Mouse (Mus musculus): ENCODE results near the gene Nova2. TPM values are rescaled to one million over a fixed set of nuclear protein-coding genes. Genes with fewer than 3 reads are reported as not detected.
A peak's percentile ranks its signal among the peaks of the same experiment; 100 is the strongest.

The Nova2 gene
- polyA plus RNA-seq, 1 experiment from 2014 or later, result 0.60 TPM

GRCm38 (mm10) chr7:19002848-19003498, 77.3 kb downstream of the Nova2 start:
- Histone ChIP-seq H3K9ac (peak overlapping the region; percentile 86), H3K4me2 (peak overlapping the region; percentile 98), H3K4me3 (peak overlapping the region; percentile 52), H3K36me3 (peaks cover 26% of the 10 kb centered on the region), H3K27me3 (replicated peaks) (no peaks in the 10 kb centered on the region), H3K27ac (replicated peaks) (peak overlapping the region; percentile 78), H3K9me3 (no peaks in the 10 kb centered on the region), H3K4me1 (peaks cover 67% of the 10 kb centered on the region)
- 3% methylated on average over 17 of the region's 17 CpGs for WGBS
- peak; percentile 44; the same call in 1 of the 2 replicates for ATAC-seq (ENCODE audit: extremely low read depth, insufficient number of reproducible peaks, low FRiP score, low TSS enrichment)

- H3K27ac ChIP-seq (replicated peaks), result peak within 1 kb of the TSS; percentile 90
- WGBS, result under 1% methylated on average over 64 of the region's 90 CpGs
Measured at GRCm38 (mm10) chr7:19003902-19004630, 78.4 kb downstream of the Nova2 start, which contains the start of gene Irf2bp1. Gene Irf2bp1, plus strand, starts transcription at chr7:19004044.

DNA sequence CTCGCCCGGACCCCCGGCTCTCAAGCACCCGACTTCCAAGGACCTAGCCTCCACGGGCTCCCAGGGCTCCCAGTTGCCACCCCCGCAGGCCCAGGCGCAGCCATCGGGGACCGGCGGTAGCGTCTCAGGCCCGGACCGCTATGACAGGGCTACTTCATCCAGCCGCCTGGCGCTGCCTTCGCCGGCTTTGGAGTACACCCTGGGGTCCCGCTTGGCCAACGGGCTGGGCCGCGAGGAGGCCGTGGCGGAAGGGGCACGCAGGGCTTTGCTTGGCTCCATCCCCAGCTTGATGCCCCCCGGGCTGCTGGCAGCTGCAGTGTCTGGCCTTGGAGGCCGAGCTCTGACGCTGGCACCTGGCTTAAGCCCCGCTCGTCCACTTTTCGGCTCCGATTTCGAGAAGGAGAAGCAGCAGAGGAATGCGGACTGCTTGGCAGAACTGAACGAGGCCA, 79.0 kb downstream of the Nova2 start:
- Histone ChIP-seq H3K27ac (replicated peaks) (peak overlapping the region; percentile 90), H3K4me2 (peak overlapping the region; percentile 98), H3K4me1 (peaks cover 62% of the 10 kb centered on the region), H3K4me3 (peak overlapping the region; percentile 82), H3K36me3 (peaks cover 26% of the 10 kb centered on the region), H3K27me3 (replicated peaks) (no peaks in the 10 kb centered on the region), H3K9me3 (no peaks in the 10 kb centered on the region), H3K9ac (peak overlapping the region; percentile 91)
- 0 out of 2 replicates have a peak, but pooled peaks have one; percentile 1 for ATAC-seq (ENCODE audit: extremely low read depth, insufficient number of reproducible peaks, low FRiP score, low TSS enrichment)
- 6% methylated on average over 34 of the region's 34 CpGs for WGBS

More at GRCm38 (mm10) chr7:19003902-19004630, 78.4 kb downstream of the Nova2 start, which contains the start of gene Irf2bp1:
- H3K36me3 ChIP-seq, result peaks cover 26% of the 10 kb centered on the region
- H3K9ac ChIP-seq, result peak within 1 kb of the TSS; percentile 91
- no peaks in the 10 kb centered on the region for H3K27me3 ChIP-seq (replicated peaks)
- H3K9me3 ChIP-seq, result no peaks in the 10 kb centered on the region
- H3K4me3 ChIP-seq, result peak within 1 kb of the TSS; percentile 82
- peak within 1 kb of the TSS; percentile 98 for H3K4me2 ChIP-seq
- ATAC-seq (ENCODE audit: extremely low read depth, insufficient number of reproducible peaks, low FRiP score, low TSS enrichment), result peak; percentile 62
- peaks cover 67% of the 10 kb centered on the region for H3K4me1 ChIP-seq

- peaks cover 26% of the 10 kb centered on the region for H3K36me3 ChIP-seq
- no peak overlapping the region for H3K27ac ChIP-seq (replicated peaks)
- no peaks in the 10 kb centered on the region for H3K27me3 ChIP-seq (replicated peaks)
- H3K4me2 ChIP-seq, result peak overlapping the region; percentile 98
- peak overlapping the region; percentile 91 for H3K9ac ChIP-seq
- no peak for ATAC-seq (ENCODE audit: extremely low read depth, insufficient number of reproducible peaks, low FRiP score, low TSS enrichment)
- H3K4me1 ChIP-seq, result peaks cover 56% of the 10 kb centered on the region
- peak overlapping the region; percentile 82 for H3K4me3 ChIP-seq
- WGBS, result 78% methylated on average over 34 of the region's 34 CpGs
- no peaks in the 10 kb centered on the region for H3K9me3 ChIP-seq
Measured at GRCm38 (mm10) chr7:19005417-19006121, 79.9 kb downstream of the Nova2 start.

- no peak for ATAC-seq (ENCODE audit: extremely low read depth, insufficient number of reproducible peaks, low FRiP score, low TSS enrichment)
- Histone ChIP-seq H3K9ac (peak overlapping the region; percentile 91), H3K27me3 (replicated peaks) (no peaks in the 10 kb centered on the region), H3K36me3 (peaks cover 26% of the 10 kb centered on the region), H3K27ac (replicated peaks) (no peak overlapping the region), H3K4me3 (peak overlapping the region; percentile 82; the same call in 1 of the 2 replicates), H3K4me1 (peaks cover 48% of the 10 kb centered on the region), H3K4me2 (peak overlapping the region; percentile 98; the same call in 1 of the 2 replicates), H3K9me3 (no peaks in the 10 kb centered on the region)
- WGBS, result 5% methylated on average over 12 of the region's 12 CpGs
Measured at GRCm38 (mm10) chr7:19006476-19006875, 80.8 kb downstream of the Nova2 start.

DNA sequence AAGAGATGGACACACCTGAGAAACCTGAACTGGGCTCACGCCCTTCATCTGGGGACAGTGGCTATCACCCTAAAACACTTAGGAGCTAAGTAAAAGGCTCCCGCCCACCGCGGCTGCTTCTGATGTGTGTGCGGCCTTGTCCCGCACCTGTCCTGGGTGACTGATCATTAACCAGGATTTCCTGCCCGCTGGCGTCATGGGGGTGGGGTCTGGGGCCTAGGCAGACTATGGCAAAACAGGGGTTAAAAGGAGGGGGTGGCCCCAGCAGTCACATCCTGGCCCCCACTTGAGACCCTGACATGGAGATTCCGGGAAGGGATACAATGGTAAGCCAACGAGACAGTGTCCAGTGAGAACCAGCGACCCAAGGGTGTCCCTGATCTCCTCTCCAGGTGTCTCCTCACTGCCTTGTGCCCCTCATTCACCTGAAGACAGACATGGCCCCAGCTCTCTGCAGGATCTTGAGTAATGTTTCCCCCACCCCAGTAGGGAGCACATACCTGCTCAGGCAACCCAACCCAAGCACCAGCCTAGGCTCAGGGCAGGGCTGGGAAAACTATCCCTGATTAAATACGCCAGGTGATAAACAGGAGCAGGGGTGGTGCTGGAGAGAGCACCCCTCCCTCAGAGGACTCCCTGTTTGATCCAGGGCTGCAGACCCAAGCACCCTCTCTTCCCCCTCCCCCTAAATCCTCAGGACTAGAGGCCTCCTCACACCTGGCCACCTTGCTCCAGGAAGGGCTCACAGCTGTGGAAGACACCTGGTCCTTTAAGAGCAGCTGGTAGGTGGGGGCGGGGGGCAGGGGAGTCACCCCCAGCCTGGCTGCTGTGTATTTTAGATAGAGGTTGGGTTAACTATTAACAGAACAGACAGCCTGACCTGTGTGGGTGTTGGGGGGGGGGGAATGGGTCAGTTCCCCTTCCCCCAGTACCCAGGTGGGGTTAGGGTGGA, 81.6 kb downstream of the Nova2 start:
- peak overlapping the region; percentile 51; the same call in 1 of the 2 replicates for H3K9ac ChIP-seq
- H3K36me3 ChIP-seq, result peaks cover 26% of the 10 kb centered on the region
- H3K27ac ChIP-seq (replicated peaks), result no peak overlapping the region
- no peaks in the 10 kb centered on the region for H3K27me3 ChIP-seq (replicated peaks)
- WGBS, result 69% methylated on average over 13 of the region's 13 CpGs
- no peaks in the 10 kb centered on the region for H3K9me3 ChIP-seq
- no peak overlapping the region for H3K4me3 ChIP-seq
- ATAC-seq (ENCODE audit: extremely low read depth, insufficient number of reproducible peaks, low FRiP score, low TSS enrichment), result no peak
- no peak overlapping the region for H3K4me2 ChIP-seq
- peaks cover 48% of the 10 kb centered on the region for H3K4me1 ChIP-seq

GRCm38 (mm10) chr7:19010581-19010980, 84.9 kb downstream of the Nova2 start:
- WGBS, result 79% methylated on average over 7 of the region's 7 CpGs
- Histone ChIP-seq H3K27ac (replicated peaks) (no peak overlapping the region), H3K9ac (no peak overlapping the region), H3K4me2 (no peak overlapping the region), H3K4me1 (peaks cover 38% of the 10 kb centered on the region), H3K36me3 (peaks cover 20% of the 10 kb centered on the region), H3K9me3 (no peaks in the 10 kb centered on the region), H3K27me3 (replicated peaks) (peaks cover 3% of the 10 kb centered on the region; the same call in 1 of the 2 replicates), H3K4me3 (no peak overlapping the region)
- no peak for ATAC-seq (ENCODE audit: extremely low read depth, insufficient number of reproducible peaks, low FRiP score, low TSS enrichment)

DNA sequence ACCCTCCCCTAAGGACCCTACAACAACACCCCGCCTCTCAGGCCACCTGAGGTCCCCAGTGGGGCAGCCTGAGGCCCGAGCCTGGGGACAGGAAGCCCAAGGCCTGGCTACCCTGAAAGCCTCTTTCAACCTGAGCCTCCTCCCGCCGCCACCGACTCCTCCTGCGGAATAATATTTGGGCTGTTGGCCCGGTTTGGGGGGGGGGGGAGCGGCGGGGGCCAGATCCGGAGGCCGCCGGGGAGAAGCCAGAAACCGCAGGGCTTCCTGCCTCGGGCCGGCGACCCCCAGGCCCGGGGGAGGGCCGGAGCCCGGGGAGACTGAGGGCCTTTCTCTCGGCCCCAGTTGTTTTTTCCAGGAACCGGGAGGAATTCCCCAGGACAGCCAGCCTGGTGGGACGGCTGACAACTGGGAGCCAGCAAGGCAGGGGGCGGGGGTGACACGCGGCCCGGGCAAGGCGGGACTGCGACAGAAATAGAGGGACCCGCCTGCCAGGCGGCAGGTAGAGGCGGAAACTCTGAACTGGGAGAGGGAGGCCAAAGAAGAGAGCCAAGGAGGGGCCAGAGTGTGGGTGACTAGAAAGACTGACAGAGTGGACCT, 86.4 kb downstream of the Nova2 start:
- peak; percentile 32; the same call in 1 of the 2 replicates for ATAC-seq (ENCODE audit: extremely low read depth, insufficient number of reproducible peaks, low FRiP score, low TSS enrichment)
- H3K4me2 ChIP-seq, result peak overlapping the region; percentile 87
- peak overlapping the region; percentile 58 for H3K4me3 ChIP-seq
- H3K9ac ChIP-seq, result peak overlapping the region; percentile 89
- H3K4me1 ChIP-seq, result peaks cover 24% of the 10 kb centered on the region
- H3K27ac ChIP-seq (replicated peaks), result peak overlapping the region; percentile 75
- H3K36me3 ChIP-seq, result peaks cover 7% of the 10 kb centered on the region
- H3K9me3 ChIP-seq, result no peaks in the 10 kb centered on the region
- WGBS, result under 1% methylated on average over 23 of the region's 31 CpGs
- peaks cover 3% of the 10 kb centered on the region; the same call in 1 of the 2 replicates for H3K27me3 ChIP-seq (replicated peaks)

DNA sequence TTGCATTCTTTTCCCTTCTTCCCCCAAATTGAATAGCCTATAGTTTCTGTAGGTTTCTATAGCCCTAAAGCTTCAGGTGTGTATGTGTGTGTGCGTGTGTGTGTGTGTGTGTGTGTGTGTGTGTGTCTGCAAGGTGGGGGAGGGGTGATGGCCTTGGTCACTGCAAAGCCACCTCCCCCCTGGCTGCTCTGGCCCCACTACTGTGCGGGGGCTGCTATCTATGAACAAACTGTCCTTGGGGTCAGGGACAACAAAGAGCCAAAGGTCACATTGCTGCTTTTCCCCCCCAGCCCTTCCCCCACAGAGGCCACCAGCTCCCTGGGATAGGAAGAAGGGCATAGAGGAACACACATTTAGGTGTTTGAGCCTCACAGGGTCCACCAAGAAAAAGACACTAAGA, 87.2 kb downstream of the Nova2 start:
- ATAC-seq (ENCODE audit: extremely low read depth, insufficient number of reproducible peaks, low FRiP score, low TSS enrichment), result no peak
- H3K4me2 ChIP-seq, result peak overlapping the region; percentile 87
- no peaks in the 10 kb centered on the region for H3K36me3 ChIP-seq
- H3K27ac ChIP-seq (replicated peaks), result no peak overlapping the region
- H3K4me3 ChIP-seq, result 0 out of 2 replicates have a peak overlapping the region, but pooled peaks have one; percentile 58
- H3K9ac ChIP-seq, result peak overlapping the region; percentile 89; the same call in 1 of the 2 replicates
- peaks cover 3% of the 10 kb centered on the region; the same call in 1 of the 2 replicates for H3K27me3 ChIP-seq (replicated peaks)
- peaks cover 18% of the 10 kb centered on the region for H3K4me1 ChIP-seq
- no peaks in the 10 kb centered on the region for H3K9me3 ChIP-seq
- WGBS, result 36% methylated on average over 2 of the region's 2 CpGs

GRCm38 (mm10) chr7:19014452-19014851, 88.8 kb downstream of the Nova2 start:
- Histone ChIP-seq H3K4me2 (no peak overlapping the region), H3K9ac (no peak overlapping the region), H3K36me3 (no peaks in the 10 kb centered on the region), H3K4me1 (peaks cover 18% of the 10 kb centered on the region), H3K9me3 (no peaks in the 10 kb centered on the region), H3K27me3 (replicated peaks) (peaks cover 6% of the 10 kb centered on the region), H3K4me3 (no peak overlapping the region), H3K27ac (replicated peaks) (no peak overlapping the region)
- WGBS, result 49% methylated on average over 15 of the region's 15 CpGs
- ATAC-seq (ENCODE audit: extremely low read depth, insufficient number of reproducible peaks, low FRiP score, low TSS enrichment), result no peak

Measured in heart, embryonic 13.5 days (tissue).